Mouse (Mus musculus): ENCODE measurements at regions not wholly inside any gene's neighbourhood (a gene's known extent, or its start where the extent isn't known, plus 50 kb on each side); places are given as distances from the start of the nearest gene placed in this dataset.

DNA sequence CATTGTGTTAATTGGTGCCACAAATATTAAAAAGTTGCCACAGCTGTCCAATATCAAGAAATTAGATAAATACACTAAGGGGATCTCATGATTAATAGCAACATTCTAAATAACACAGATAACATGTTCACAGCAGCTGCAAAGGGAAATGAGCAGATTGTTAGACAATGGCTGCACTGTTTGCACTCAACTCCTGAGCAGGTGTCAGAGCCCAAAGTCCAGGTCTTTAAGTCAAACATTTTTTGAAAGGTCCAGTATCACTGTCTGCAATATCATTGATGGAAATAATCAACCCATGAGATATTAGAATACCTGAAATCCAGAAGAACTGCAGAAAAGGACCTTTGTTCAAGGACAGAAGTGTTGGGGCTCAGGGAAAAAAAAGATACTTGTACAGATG lies 53.4 kb upstream of the Enpp6 start:
- no peak for DNase-seq (ENCODE audit: low spot score)
- Histone ChIP-seq H3K36me3 (no peaks in the 10 kb centered on the region), H3K27me3 (ENCODE audit: insufficient read depth, poor library complexity, severe bottlenecking) (no peaks in the 10 kb centered on the region), H3K9me3 (no peaks in the 10 kb centered on the region), H3K4me3 (no peak overlapping the region), H3K27ac (no peak overlapping the region), H3K4me1 (peaks cover 4% of the 10 kb centered on the region; the same call in 1 of the 2 replicates)

DNA sequence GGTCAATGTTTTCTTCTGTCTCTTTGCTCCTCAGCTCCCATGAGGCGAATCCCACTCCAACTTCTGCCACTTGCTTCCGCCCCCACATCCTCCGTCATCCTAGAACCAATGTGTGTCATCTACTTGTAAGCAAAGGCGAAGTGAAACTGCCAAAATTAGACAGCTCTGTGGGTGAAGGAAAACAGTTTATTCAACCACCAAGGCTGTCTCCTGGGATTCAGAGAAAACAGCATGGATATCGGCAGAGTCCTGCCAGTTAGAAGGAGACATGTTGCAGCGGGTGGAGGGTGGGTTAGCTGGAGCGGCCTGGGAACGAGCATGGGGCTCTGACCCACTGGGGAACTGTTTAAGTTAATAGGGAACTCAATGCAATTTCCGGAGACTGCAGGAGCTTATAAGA lies 52.4 kb upstream of the Enpp6 start:
- Histone ChIP-seq H3K27me3 (ENCODE audit: insufficient read depth, poor library complexity, severe bottlenecking) (no peaks in the 10 kb centered on the region), H3K9me3 (no peaks in the 10 kb centered on the region), H3K4me1 (no peaks in the 10 kb centered on the region), H3K4me3 (no peak overlapping the region), H3K27ac (no peak overlapping the region), H3K36me3 (no peaks in the 10 kb centered on the region)
- no peak for DNase-seq (ENCODE audit: low spot score)
- 81% methylated on average over 9 of the region's 9 CpGs for WGBS

DNA sequence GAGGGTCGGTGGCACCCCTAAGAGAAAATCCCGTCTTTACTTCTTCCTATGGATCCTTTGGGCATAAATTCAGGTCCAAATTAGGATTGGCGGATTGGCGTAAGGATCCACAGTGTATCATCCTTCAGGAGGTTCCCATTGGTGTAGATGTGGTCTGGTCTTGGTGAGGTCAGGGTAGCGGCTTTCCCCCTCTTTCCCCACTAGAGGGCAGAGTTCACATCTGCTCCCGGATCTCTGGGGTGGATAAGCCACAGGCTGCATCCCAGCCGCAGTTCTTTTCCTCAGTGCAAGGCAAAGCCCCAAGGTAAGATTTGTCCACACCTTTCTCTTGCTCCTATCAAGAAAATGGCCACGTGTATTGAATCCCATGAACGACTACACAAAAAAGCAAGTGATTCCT lies 51.8 kb upstream of the Enpp6 start:
- Histone ChIP-seq H3K36me3 (no peaks in the 10 kb centered on the region), H3K27me3 (ENCODE audit: insufficient read depth, poor library complexity, severe bottlenecking) (no peaks in the 10 kb centered on the region), H3K4me3 (no peak overlapping the region), H3K4me1 (no peaks in the 10 kb centered on the region), H3K9me3 (no peaks in the 10 kb centered on the region), H3K27ac (no peak overlapping the region)
- WGBS, result 22% methylated on average over 9 of the region's 9 CpGs
- DNase-seq (ENCODE audit: low spot score), result no peak

DNA sequence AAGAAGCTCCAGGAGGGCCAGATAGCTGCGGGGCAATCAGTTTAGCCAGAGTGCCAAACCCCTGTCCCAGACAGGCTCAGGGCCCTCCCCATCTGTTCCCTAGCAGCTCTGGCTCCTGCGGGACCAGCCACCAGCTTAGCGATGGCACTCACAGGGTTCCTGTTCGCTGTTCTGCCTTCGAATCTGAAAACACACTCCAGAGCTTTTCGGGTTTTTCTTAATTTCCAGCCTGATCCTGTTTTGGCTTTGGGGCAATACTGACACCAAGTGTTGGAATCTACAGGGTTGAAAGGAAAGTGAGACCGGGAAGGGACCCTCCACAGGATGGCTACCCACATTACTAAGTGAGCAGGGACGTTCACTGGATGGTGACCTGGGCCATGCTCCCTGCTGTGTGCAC lies 50.6 kb upstream of the Enpp6 start:
- H3K4me1 ChIP-seq, result no peaks in the 10 kb centered on the region
- 0 out of 2 replicates have a peak overlapping the region, but pooled peaks have one; percentile 57 for H3K27ac ChIP-seq
- H3K9me3 ChIP-seq, result no peaks in the 10 kb centered on the region
- H3K4me3 ChIP-seq, result peak overlapping the region; percentile 35; the same call in 1 of the 2 replicates
- H3K36me3 ChIP-seq, result no peaks in the 10 kb centered on the region
- H3K27me3 ChIP-seq (ENCODE audit: insufficient read depth, poor library complexity, severe bottlenecking), result no peaks in the 10 kb centered on the region
- no peak for DNase-seq (ENCODE audit: low spot score)
- WGBS, result 14% methylated on average over 8 of the region's 8 CpGs

Data from heart, embryonic 10.5 days (tissue).